Mouse (Mus musculus) spleen, embryonic (tissue): ENCODE data around the gene Cmc1.
"Not testable (repeated sequence)": the region's sequence is repeated elsewhere in the genome, so short reads cannot be mapped to it uniquely, and the experiment has no call there.

Source experiments
- CTCF ChIA-PET: fragments of 350-600 bp; sonication (Branson Sonifier 250); formaldehyde crosslinking; loops from one replicate; lab custom pipeline; 2022; lab: Charles Lee

Gene Cmc1

GRCm38 (mm10) chr9:118140356-118140755 is 9.6 kb downstream of the Cmc1 start:
- CTCF ChIA-PET, result not testable (repeated sequence)

DNA sequence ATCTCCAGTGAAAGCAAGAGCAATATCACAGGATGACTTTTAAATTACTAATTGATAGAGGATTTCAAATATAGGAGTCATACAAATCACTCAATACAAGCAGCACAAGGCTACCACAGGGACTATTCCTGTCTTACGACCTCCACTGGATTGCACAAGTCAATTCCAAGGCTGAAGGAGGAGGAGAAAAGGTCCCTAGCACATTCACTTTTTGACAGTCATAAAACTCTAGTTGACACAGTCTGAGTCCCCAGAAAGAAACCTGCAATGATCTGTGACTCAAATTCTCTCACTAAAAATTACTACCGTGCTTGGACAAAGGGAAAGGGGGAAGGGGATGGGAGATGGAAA is 39.6 kb downstream of the Cmc1 start:
- CTCF ChIA-PET, result interaction anchor here (0.7 kb wide), 1 partner anchor 62 kb away, joined by 5 read pairs; no protein-coding TSS in a partner anchor

GRCm38 (mm10) chr9:118109697-118110359 is 40.1 kb downstream of the Cmc1 start:
- CTCF ChIA-PET, result no interaction called here

- CTCF ChIA-PET, result interaction anchor here (0.5 kb wide), 1 partner anchor 1072 kb away, joined by 4 read pairs; no protein-coding TSS in a partner anchor
Measured at GRCm38 (mm10) chr9:118108527-118109011, 41.4 kb downstream of the Cmc1 start.

DNA sequence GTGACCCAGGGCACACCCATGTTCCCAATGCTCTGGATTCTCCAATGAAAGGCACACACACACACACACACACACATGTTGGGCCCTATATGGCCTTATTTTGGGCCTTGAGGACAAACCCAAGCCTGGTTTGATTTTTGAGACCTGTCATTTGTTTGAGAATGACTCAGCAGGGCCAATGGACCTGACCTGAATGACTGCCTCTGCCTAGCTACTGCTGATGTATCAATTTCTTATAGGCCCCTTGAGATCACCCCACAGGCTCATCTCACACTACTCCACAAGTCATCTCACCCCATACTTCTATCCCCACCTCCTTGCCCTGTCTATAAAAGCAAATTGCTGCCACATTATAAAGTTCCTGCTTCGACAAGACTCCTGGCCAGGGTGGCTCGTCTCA is 48.2 kb downstream of the Cmc1 start:
- CTCF ChIA-PET, result interaction anchor here (0.6 kb wide), 1 partner anchor 298 kb away, joined by 6 read pairs; no protein-coding TSS in a partner anchor

- CTCF ChIA-PET, result no interaction called here
Measured at GRCm38 (mm10) chr9:118100484-118100883, 49.5 kb downstream of the Cmc1 start.

- CTCF ChIA-PET, result no interaction called here
Measured at GRCm38 (mm10) chr9:118099395-118099794, 50.6 kb downstream of the Cmc1 start.

- CTCF ChIA-PET, result no interaction called here
Measured at GRCm38 (mm10) chr9:118083834-118084233, 66.1 kb downstream of the Cmc1 start.

DNA sequence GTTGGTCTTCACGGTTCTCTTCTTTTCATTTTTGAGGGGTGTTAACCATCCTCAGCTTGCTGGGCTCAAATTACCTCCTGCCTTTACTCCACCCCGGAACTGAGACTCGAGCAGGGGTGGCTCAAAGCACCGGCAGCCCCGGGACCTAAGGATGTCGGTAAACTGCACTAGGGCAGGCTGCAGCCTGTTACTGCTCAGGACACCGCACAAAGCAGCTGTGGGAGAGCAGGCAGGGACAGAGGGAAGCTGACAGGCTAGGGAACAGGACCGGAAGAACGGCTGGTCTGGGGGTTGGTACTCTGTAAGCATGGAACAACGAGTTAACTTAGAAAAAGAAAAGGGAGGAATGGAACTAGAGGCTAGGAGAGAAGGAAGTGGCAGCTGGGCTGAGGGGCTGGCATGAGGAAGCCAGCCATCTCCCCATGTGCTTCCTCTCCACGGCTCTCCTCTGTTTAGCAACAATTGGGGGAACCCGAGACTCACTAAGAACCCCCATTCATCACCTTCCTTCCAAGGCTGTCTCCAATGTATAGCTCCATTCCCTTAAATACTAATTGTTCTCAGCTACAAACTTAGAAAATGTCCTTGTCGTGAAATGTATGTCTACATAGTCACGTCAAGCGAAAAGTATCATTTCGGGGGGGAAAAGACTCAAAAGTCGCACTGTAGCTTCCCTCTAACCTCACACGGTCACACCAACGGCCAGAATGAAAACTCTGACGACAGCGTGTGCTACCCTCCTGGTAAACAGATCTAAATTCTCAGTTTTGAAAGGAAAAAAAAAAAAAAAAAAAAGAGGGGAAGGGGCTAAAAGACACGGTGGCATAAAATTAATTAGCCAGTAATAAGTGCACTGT is 67.2 kb downstream of the Cmc1 start:
- CTCF ChIA-PET, result no interaction called here

DNA sequence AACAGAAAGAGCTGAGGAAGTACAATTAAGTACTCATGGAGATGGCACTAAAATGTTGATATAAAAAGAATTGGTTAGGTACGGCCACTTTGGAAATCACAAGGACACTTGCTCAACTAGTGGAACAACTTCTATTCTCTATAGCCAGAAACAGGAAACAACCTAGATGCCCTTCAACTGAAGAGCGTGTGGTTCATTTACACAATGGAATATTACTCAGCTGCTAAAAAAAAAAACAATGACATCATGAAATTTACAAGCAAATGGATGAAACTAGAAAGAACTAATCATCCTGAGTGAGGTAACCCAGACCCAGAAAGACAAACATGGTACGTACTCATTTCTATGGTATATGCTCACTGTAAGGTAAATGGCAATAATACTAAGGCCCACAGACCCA is 76.6 kb downstream of the Cmc1 start:
- CTCF ChIA-PET, result no interaction called here

- CTCF ChIA-PET, result no interaction called here
Measured at GRCm38 (mm10) chr9:118072101-118072500, 77.9 kb downstream of the Cmc1 start.

DNA sequence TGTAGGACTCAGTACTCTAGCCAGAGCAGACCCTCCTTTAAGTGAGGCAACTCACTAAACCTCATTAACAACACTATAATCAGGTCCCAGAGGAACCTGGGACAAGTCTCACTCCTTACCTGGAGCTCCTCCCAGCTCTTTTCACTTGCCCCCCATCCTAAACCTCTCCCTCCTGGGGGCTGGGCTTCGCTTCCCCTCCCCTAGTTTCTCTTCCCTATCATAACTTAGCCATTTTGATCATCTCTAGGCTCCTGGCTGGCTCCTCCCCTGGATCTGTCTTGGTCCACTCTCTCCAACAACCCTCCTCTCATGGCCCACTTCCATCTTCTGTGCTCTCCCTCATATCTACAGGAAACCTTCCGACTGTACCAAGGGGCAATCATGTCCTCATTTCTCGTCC is 78.6 kb downstream of the Cmc1 start:
- CTCF ChIA-PET, result no interaction called here

- CTCF ChIA-PET, result no interaction called here
Measured at GRCm38 (mm10) chr9:118070442-118070841, 79.5 kb downstream of the Cmc1 start.

DNA sequence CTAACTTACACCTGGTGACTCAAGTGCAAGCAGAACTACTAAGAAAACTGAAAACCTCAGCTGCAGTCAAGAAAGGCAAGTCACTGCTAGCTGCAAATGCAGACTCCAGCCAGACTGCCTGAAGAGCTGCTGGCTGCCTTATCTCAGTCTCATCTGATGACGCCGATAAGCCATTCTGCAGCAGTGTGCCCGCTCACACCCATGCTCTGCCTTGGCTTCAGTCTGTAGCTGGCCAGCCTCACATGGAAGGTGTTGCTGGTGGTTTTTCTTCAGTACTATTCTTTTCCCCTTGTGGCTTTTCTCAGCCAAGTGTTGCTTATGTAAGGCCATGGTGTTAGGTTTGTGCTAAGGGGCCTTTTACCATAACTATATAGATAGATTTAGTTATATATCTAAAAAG is 90.9 kb downstream of the Cmc1 start:
- CTCF ChIA-PET, result no interaction called here

- CTCF ChIA-PET, result no interaction called here
Measured at GRCm38 (mm10) chr9:118053286-118053685, 96.7 kb downstream of the Cmc1 start.

GRCm38 (mm10) chr9:118045011-118045533 is 104.9 kb downstream of the Cmc1 start:
- CTCF ChIA-PET, result no interaction called here

- CTCF ChIA-PET, result no interaction called here
Measured at GRCm38 (mm10) chr9:118043581-118043980, 106.4 kb downstream of the Cmc1 start.

- CTCF ChIA-PET, result interaction anchor here (1.2 kb wide), 1 partner anchor 9 kb away, joined by 3 read pairs; no protein-coding TSS in a partner anchor
Measured at GRCm38 (mm10) chr9:118042738-118043137, 107.2 kb downstream of the Cmc1 start.

GRCm38 (mm10) chr9:118041646-118042045 is 108.3 kb downstream of the Cmc1 start:
- CTCF ChIA-PET, result interaction anchor here (1.2 kb wide), 1 partner anchor 11 kb away, joined by 3 read pairs; no protein-coding TSS in a partner anchor

DNA sequence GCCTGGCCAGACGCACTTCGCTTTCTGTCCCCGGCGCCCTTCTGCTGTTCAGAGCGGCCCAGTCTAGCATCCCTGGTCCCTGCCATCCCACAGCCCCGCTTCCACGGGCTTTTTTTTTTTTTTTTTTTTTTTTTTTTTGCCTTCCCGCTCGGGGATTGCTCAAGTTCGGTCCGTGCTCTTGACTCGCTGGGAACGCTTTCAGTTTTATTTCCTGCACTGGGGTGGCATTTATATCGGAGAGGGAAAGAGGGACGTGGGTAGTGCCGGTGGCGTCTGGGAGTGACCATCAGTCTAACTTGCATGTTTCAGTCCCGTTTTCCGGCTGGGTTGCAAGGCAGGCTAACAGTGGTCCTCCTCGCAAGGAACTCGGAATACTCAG is 109.0 kb downstream of the Cmc1 start:
- CTCF ChIA-PET, result interaction anchor here (0.5 kb wide), 1 partner anchor 1942 kb away, joined by 6 read pairs; no protein-coding TSS in a partner anchor

GRCm38 (mm10) chr9:118040218-118041021 is 109.6 kb downstream of the Cmc1 start, which contains the start of gene Azi2:
Gene Azi2 (plus strand): TSS chr9:118040499.
- CTCF ChIA-PET, result interaction anchor here (0.5 kb wide), 1 partner anchor 1943 kb away, joined by 6 read pairs; no protein-coding TSS in a partner anchor
